In genomic region chr1:137376685-137377084, GRCm38 (mm10) we compare ENCODE assay signal across 18 mouse cellular contexts.
"Had no signal": no experiment of that assay in that cellular context is flagged by ENCODE, and none has a peak within 500 bp of the region (broad histone marks: within the 10 kb centered on the region; RNA-seq: fewer than 3 reads in every experiment).

No protein-coding gene starts in this region.

- H3K9me3 ChIP-seq: midbrain, embryonic 12.5 days; midbrain, embryonic 15.5 days; neural tube, embryonic 12.5 days; neural tube, embryonic 15.5 days; stomach, embryonic 15.5 days had no signal

- H3K27me3 ChIP-seq: midbrain, embryonic 12.5 days; midbrain, embryonic 15.5 days; neural tube, embryonic 12.5 days; neural tube, embryonic 15.5 days; stomach, embryonic 15.5 days had no signal

- DNase-seq: kidney, adult 2 months; kidney, postnatal 36 days; liver, postnatal 0 days; lung, embryonic 14.5 days; retina, postnatal 1 day; right cerebral cortex, postnatal 25 days; spleen, adult 18-20 months; thymus, postnatal 25 days had no signal

- H3K4me3 ChIP-seq: midbrain, embryonic 12.5 days; midbrain, embryonic 15.5 days; neural tube, embryonic 12.5 days; neural tube, embryonic 15.5 days; stomach, embryonic 15.5 days had no signal

- H3K27ac ChIP-seq: liver, embryonic 14.5 days; macrophage; midbrain, embryonic 12.5 days; midbrain, embryonic 15.5 days; neural tube, embryonic 12.5 days; neural tube, embryonic 15.5 days; stomach, embryonic 15.5 days had no signal

- H3K4me2 ChIP-seq: liver, embryonic 11.5 days; lung, embryonic 14.5 days; midbrain, embryonic 12.5 days; midbrain, embryonic 15.5 days; neural tube, embryonic 12.5 days; neural tube, embryonic 15.5 days; stomach, embryonic 15.5 days had no signal

- H3K4me1 ChIP-seq: stomach, embryonic 15.5 days had no signal

- ATAC-seq: intestine, postnatal 0 days; liver, postnatal 0 days; lung, postnatal 0 days; midbrain, embryonic 15.5 days had no signal

- H3K9ac ChIP-seq: liver, embryonic 14.5 days; liver, postnatal 0 days; lung, embryonic 14.5 days; midbrain, embryonic 12.5 days; midbrain, embryonic 15.5 days; neural tube, embryonic 12.5 days; neural tube, embryonic 15.5 days; stomach, embryonic 15.5 days had no signal

- H3K36me3 ChIP-seq: midbrain, embryonic 12.5 days; midbrain, embryonic 15.5 days; neural tube, embryonic 12.5 days; neural tube, embryonic 15.5 days; stomach, embryonic 15.5 days had no signal
